ENCODE assay signal across 11 mouse cellular contexts in the genomic region with DNA sequence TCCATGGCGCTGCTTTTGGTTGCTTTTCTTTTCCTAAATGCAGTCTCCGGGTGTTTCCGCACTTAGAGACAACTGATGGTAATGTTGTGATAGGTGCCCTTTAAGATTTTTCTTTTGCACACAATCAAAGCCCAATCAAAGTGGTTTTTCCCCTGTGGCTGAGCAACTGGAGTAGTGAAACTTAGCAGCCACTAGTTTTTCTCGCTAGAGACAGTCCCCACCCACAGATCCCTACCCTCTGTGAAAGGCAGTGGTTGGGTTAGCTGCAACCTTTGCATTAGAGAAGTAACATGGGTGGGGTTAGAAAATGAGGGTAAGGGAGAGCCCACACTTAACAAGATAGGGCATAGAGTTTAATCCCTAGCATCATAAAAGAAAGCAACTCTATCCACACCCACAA. TPM values are rescaled to one million over a fixed set of nuclear protein-coding genes. Genes with fewer than 3 reads are reported as not detected.
A peak's percentile ranks its signal among the peaks of the same experiment; 100 is the strongest.
DNase-seq lines count a peak whose midpoint lies in the region; ATAC-seq and TF ChIP-seq lines count a peak whose summit lies in the region.
"Had no signal": no experiment of that assay in that cellular context is flagged by ENCODE, and none has a peak within 500 bp of the region (broad histone marks: within the 10 kb centered on the region; RNA-seq: fewer than 3 reads in every experiment).

No protein-coding gene starts in this region.

- no peak for DNase-seq in heart, postnatal 36 days
- peak; percentile 43 for DNase-seq in CD4-positive, CD25-positive, alpha-beta regulatory T cell, adult 2 months (ENCODE audit: low read depth, low spot score)
- DNase-seq in induced T-regulatory cell, adult 2 months (ENCODE audit: low read depth), result peak; percentile 52
- peak; percentile 17 for DNase-seq in naive thymus-derived CD4-positive, alpha-beta T cell, adult 2 months (ENCODE audit: low read depth)
- no peak for DNase-seq in layer of hippocampus, postnatal 10 days (ENCODE audit: low spot score in 2 of 2)
- DNase-seq in adrenal gland, postnatal 4 days (ENCODE audit: low spot score in 2 of 2), result no peak
- no peak for DNase-seq in cerebellum, adult 2 months
- DNase-seq: kidney, postnatal 10 days had no signal

- 77% methylated on average over 4 of the region's 4 CpGs for WGBS in heart, embryonic 16.5 days
- 80% methylated on average over 4 of the region's 4 CpGs for WGBS in cerebellum, adult 2 months

- peak overlapping the region; percentile 42 for H3K4me2 ChIP-seq in heart, embryonic 16.5 days (ENCODE audit: low read depth, low read length)

- no peak for ATAC-seq in heart, embryonic 16.5 days (replicated peaks; ENCODE audit: extremely low read depth, insufficient read depth, low FRiP score)
- ATAC-seq: hindbrain, embryonic 16.5 days had no signal

- H3K9me3 ChIP-seq in heart, embryonic 16.5 days (replicated peaks; ENCODE audit: control insufficient read depth, low read length), result no peaks in the 10 kb centered on the region

- TF ChIP-seq CTCF in cerebellum, adult 2 months (IDR thresholded peaks at IDR 0.05; ENCODE audit: borderline replicate concordance, insufficient read depth, low read depth, low read length), result no peak

- H3K27ac ChIP-seq in heart, embryonic 16.5 days (ENCODE audit: low read length), result no peak overlapping the region
- H3K27ac ChIP-seq in cerebellum, adult 2 months (ENCODE audit: insufficient read depth, low read length), result no peak overlapping the region

- intact Hi-C loops in heart, postnatal 36 days (cut with DNase I), result no loop called here

- H3K9ac ChIP-seq in heart, embryonic 16.5 days (ENCODE audit: low read length), result no peak overlapping the region

- no peak overlapping the region for H3K4me3 ChIP-seq in heart, embryonic 16.5 days (ENCODE audit: low read length)
- H3K4me3 ChIP-seq in cerebellum, adult 2 months (replicated peaks; ENCODE audit: insufficient read depth, low read depth, low read length), result no peak overlapping the region
- H3K4me3 ChIP-seq: erythroblast, embryonic 14.5 days had no signal

- H3K4me1 ChIP-seq in heart, embryonic 16.5 days (ENCODE audit: control insufficient read depth, insufficient read depth, low read length), result no peaks in the 10 kb centered on the region
- no peaks in the 10 kb centered on the region for H3K4me1 ChIP-seq in cerebellum, adult 2 months (ENCODE audit: control insufficient read depth, insufficient read depth, low read length)

- TF ChIP-seq POLR2A in cerebellum, adult 2 months (IDR thresholded peaks at IDR 0.05; ENCODE audit: borderline replicate concordance, insufficient read depth, low read length), result no peak

- H3K27me3 ChIP-seq in heart, embryonic 16.5 days (ENCODE audit: control insufficient read depth, insufficient read depth, low read length), result no peaks in the 10 kb centered on the region
- no peaks in the 10 kb centered on the region for H3K27me3 ChIP-seq in cerebellum, adult 2 months (ENCODE audit: control insufficient read depth, insufficient read depth, low read length)

- no peaks in the 10 kb centered on the region for H3K36me3 ChIP-seq in heart, embryonic 16.5 days (ENCODE audit: control insufficient read depth, insufficient read depth)

RNA-seq across cellular contexts. Expression of gene Tlr13, which starts 7.5 kb away (rescaled TPM):
- 0.42 and 0.84 TPM in 2 replicates for polyA plus RNA-seq in heart, embryonic 16.5 days (2015; fragmentation: Nextera tagmentation; extraction: Ambion mirVana)
- total RNA-seq in heart, postnatal 36 days (2021), result 1 to 10 TPM; 1.4 to 1.7 TPM
- 1 to 10 TPM; 1.3 to 1.4 TPM for total RNA-seq in layer of hippocampus, postnatal 10 days (2021)
- 1 to 10 TPM; 2.1 to 2.4 TPM for total RNA-seq in adrenal gland, postnatal 4 days (2021)
- polyA plus RNA-seq in cerebellum, adult 2 months (2012; rRNA removed), result 0.41 and 0.49 TPM in 2 replicates
- polyA plus RNA-seq: erythroblast, embryonic 14.5 days had no signal

RNA-seq across cellular contexts. Expression of gene Pgk1, which starts 51.4 kb away (rescaled TPM):
- polyA plus RNA-seq in heart, embryonic 16.5 days (2015; fragmentation: Nextera tagmentation; extraction: Ambion mirVana), result 585 and 699 TPM in 2 replicates
- total RNA-seq in heart, postnatal 36 days (2021), result 100 to 1,000 TPM; 485 to 546 TPM
- 100 to 1,000 TPM; 310 to 357 TPM for total RNA-seq in layer of hippocampus, postnatal 10 days (2021)
- total RNA-seq in adrenal gland, postnatal 4 days (2021), result 100 to 1,000 TPM; 189 to 231 TPM
- polyA plus RNA-seq in cerebellum, adult 2 months (2012; rRNA removed), result 508 and 511 TPM in 2 replicates

Comparison
In these comparisons a context has a peak if more than half of its experiments do, and no peak if none do; other contexts are left out.
1. DNase-seq: peak in CD4-positive, CD25-positive, alpha-beta regulatory T cell, adult 2 months (single experiment), induced T-regulatory cell, adult 2 months (single experiment) and naive thymus-derived CD4-positive, alpha-beta T cell, adult 2 months (single experiment); none in heart, postnatal 36 days (0 of 2), layer of hippocampus, postnatal 10 days (0 of 2), adrenal gland, postnatal 4 days (0 of 2) and cerebellum, adult 2 months (0 of 2).